Mouse (Mus musculus) midbrain, embryonic 16.5 days (tissue): ENCODE data around the gene Dlg1. TPM values are rescaled to one million over a fixed set of nuclear protein-coding genes. Genes with fewer than 3 reads are reported as not detected.

Experiments
- ATAC-seq: fragments of 200-750 bp; cut with Nextera tagmentation; 2 replicates; pipeline ENCODE4 v1.8.0; 2017; ENCODE audit warnings: moderate TSS enrichment
- H3K27ac ChIP-seq: fragments of 300-500 bp; sonication (generic); 2 replicates; pipeline ENCODE4 v1.5.1; 2014; ENCODE audit warnings: mild to moderate bottlenecking, low read length, mixed read lengths
- H3K27me3 ChIP-seq: fragments of 300-500 bp; sonication (generic); 2 replicates; pipeline ENCODE4 v1.6.1; 2014; ENCODE audit warnings: low read depth, low read length, mixed read lengths; ENCODE audit not compliant: control insufficient read depth, insufficient read depth
- H3K36me3 ChIP-seq: fragments of 300-500 bp; sonication (generic); 2 replicates; pipeline ENCODE4 v1.6.1; 2014; ENCODE audit warnings: mild to moderate bottlenecking, low read length, moderate library complexity, mixed read lengths; ENCODE audit not compliant: control insufficient read depth, insufficient read depth
- H3K4me1 ChIP-seq: fragments of 300-500 bp; sonication (generic); 2 replicates; pipeline ENCODE4 v1.6.1; 2014; ENCODE audit warnings: mild to moderate bottlenecking, low read length, mixed read lengths; ENCODE audit not compliant: control insufficient read depth, insufficient read depth
- H3K4me2 ChIP-seq: fragments of 300-500 bp; sonication (generic); 2 replicates; pipeline ENCODE4 v1.6.1; 2014; ENCODE audit warnings: mild to moderate bottlenecking, low read length, mixed read lengths
- H3K4me3 ChIP-seq: fragments of 300-500 bp; sonication (generic); 2 replicates; pipeline ENCODE4 v1.5.1; 2014; ENCODE audit warnings: low read depth, mild to moderate bottlenecking, low read length, moderate library complexity, mixed read lengths
- H3K9ac ChIP-seq: fragments of 300-500 bp; sonication (generic); 2 replicates; pipeline ENCODE4 v1.6.1; 2014; ENCODE audit warnings: low read depth, low read length, mixed read lengths
- H3K9me3 ChIP-seq: fragments of 300-500 bp; sonication (generic); replicated peaks from 2 replicates; pipeline ENCODE4 v1.6.1; 2014; ENCODE audit warnings: mild to moderate bottlenecking, low read length, mixed read lengths; ENCODE audit not compliant: control insufficient read depth, poor library complexity, severe bottlenecking
- WGBS: fragments of 180-500 bp; shearing (Covaris S2); extraction: QIAGEN DNeasy Blood & Tissue Kit; methylation state at CpG from one replicate; pipeline ENCODE4 v1.1.7; 2014; 5-methylcytosine and 5-hydroxymethylcytosine counted together
- polyA plus RNA-seq: library from polyadenylated mRNA; unstranded; fragments of >200 nt; fragmentation: Nextera tagmentation; extraction: Ambion mirVana; gene quantifications from 2 replicates; pipeline ENCODE4 v1.2.1, GENCODE M21; 2015

Dlg1 gene
- 13.8 and 14.9 TPM in 2 replicates for polyA plus RNA-seq

- H3K27me3 ChIP-seq, result peaks cover 7% of the 10 kb centered on the region
- H3K9me3 ChIP-seq, result no peaks in the 10 kb centered on the region
- peak within 1 kb of the TSS; percentile 99 for H3K4me3 ChIP-seq
- peak within 1 kb of the TSS; percentile 78 for H3K9ac ChIP-seq
- peak within 1 kb of the TSS; percentile 89 for H3K4me2 ChIP-seq
- WGBS, result 0% methylated on average over 56 of the region's 95 CpGs
- peak; percentile 96 for ATAC-seq
- peak within 1 kb of the TSS; percentile 71 for H3K27ac ChIP-seq
- H3K4me1 ChIP-seq, result peaks cover 12% of the 10 kb centered on the region
- H3K36me3 ChIP-seq, result no peaks in the 10 kb centered on the region
Measured at GRCm38 (mm10) chr16:31663379-31664286, at the start of gene Dlg1. Gene Dlg1 (plus strand): TSS chr16:31663443.

GRCm38 (mm10) chr16:31616382-31616781 lies 46.9 kb upstream of the Dlg1 start:
- Histone ChIP-seq H3K4me3 (no peak overlapping the region), H3K4me2 (no peak overlapping the region), H3K27ac (no peak overlapping the region), H3K36me3 (no peaks in the 10 kb centered on the region), H3K4me1 (peaks cover 6% of the 10 kb centered on the region; the same call in 1 of the 2 replicates), H3K9ac (no peak overlapping the region), H3K9me3 (no peaks in the 10 kb centered on the region), H3K27me3 (no peaks in the 10 kb centered on the region)
- no peak for ATAC-seq
- WGBS, result 87% methylated on average over 2 of the region's 2 CpGs

DNA sequence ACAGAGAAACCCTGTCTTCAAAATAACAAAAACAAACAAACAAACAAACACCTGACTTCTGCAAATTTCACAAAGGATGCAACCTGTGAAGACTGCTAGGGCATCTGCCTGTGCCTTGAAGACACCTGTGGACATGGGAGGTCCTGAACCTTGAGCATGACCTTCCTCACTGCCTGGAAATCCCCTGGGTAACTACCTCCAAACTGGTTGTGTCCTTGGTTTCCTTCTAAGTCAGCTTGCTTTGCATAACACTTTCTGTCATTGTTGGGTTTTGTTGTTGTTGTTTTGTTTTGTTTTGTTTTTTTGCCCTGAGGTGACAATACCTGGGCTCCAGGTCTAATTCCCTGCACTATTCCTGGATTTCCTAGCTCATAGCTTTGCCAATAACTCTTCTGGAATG lies 46.1 kb upstream of the Dlg1 start:
- Histone ChIP-seq H3K27me3 (no peaks in the 10 kb centered on the region), H3K4me2 (no peak overlapping the region), H3K9ac (no peak overlapping the region), H3K4me1 (peaks cover 6% of the 10 kb centered on the region; the same call in 1 of the 2 replicates), H3K9me3 (no peaks in the 10 kb centered on the region), H3K36me3 (no peaks in the 10 kb centered on the region), H3K27ac (no peak overlapping the region), H3K4me3 (no peak overlapping the region)
- no peak for ATAC-seq

DNA sequence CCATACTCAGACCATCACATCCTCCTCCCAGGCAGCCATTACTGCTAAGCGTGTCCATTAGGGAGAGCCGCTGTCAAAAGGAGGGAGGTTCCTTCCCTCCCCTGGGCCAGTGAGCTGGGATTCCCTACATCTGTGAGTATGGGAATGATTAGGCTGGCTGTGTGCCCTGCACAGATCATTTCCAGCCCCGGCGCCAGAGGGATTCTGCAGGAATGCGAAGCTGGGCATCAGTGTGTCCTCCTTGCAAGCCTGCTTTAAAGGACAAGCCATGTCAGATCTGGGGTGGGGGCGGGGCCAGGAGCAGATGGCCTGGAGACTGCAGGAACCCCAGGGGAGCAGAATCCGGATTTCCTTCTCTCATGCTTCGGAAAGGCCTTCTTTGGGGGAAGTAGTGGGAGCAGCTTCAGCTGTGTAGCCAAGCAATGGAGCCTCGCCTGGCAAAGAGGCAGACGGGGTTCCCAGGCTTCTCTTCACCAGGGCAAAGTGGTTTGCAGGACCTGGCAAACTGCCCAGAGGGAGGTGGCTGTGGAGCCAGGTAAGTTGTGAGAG lies 45.3 kb upstream of the Dlg1 start:
- Histone ChIP-seq H3K4me2 (peak overlapping the region; percentile 21), H3K27me3 (no peaks in the 10 kb centered on the region), H3K9me3 (no peaks in the 10 kb centered on the region), H3K4me3 (no peak overlapping the region), H3K27ac (0 out of 2 replicates have a peak overlapping the region, but pooled peaks have one; percentile 15), H3K4me1 (peaks cover 6% of the 10 kb centered on the region; the same call in 1 of the 2 replicates), H3K36me3 (no peaks in the 10 kb centered on the region), H3K9ac (0 out of 2 replicates have a peak overlapping the region, but pooled peaks have one; percentile 6)
- 16% methylated on average over 10 of the region's 10 CpGs for WGBS
- ATAC-seq, result 0 out of 2 replicates have a peak, but pooled peaks have one; percentile 45

- Histone ChIP-seq H3K9me3 (no peaks in the 10 kb centered on the region), H3K27ac (no peak overlapping the region), H3K9ac (no peak overlapping the region), H3K4me2 (no peak overlapping the region), H3K4me3 (no peak overlapping the region), H3K27me3 (no peaks in the 10 kb centered on the region), H3K36me3 (no peaks in the 10 kb centered on the region), H3K4me1 (peaks cover 6% of the 10 kb centered on the region; the same call in 1 of the 2 replicates)
- no peak for ATAC-seq
- WGBS, result 72% methylated on average over 9 of the region's 9 CpGs
Measured at GRCm38 (mm10) chr16:31618671-31619070, 44.6 kb upstream of the Dlg1 start.

GRCm38 (mm10) chr16:31619675-31620335 lies 43.4 kb upstream of the Dlg1 start:
- H3K27ac ChIP-seq, result no peak overlapping the region

GRCm38 (mm10) chr16:31622356-31622755 lies 40.9 kb upstream of the Dlg1 start:
- no peaks in the 10 kb centered on the region for H3K9me3 ChIP-seq
- no peak overlapping the region for H3K27ac ChIP-seq
- no peaks in the 10 kb centered on the region for H3K36me3 ChIP-seq
- WGBS, result 95% methylated on average over 1 of the region's 1 CpGs
- no peak overlapping the region for H3K9ac ChIP-seq
- H3K4me1 ChIP-seq, result peaks cover 6% of the 10 kb centered on the region; the same call in 1 of the 2 replicates
- H3K4me2 ChIP-seq, result no peak overlapping the region
- ATAC-seq, result no peak
- H3K4me3 ChIP-seq, result no peak overlapping the region
- H3K27me3 ChIP-seq, result no peaks in the 10 kb centered on the region

More at GRCm38 (mm10) chr16:31619675-31620335, 43.4 kb upstream of the Dlg1 start:
- no peak overlapping the region for H3K4me2 ChIP-seq
- H3K36me3 ChIP-seq, result no peaks in the 10 kb centered on the region
- H3K9ac ChIP-seq, result no peak overlapping the region
- ATAC-seq, result no peak
- 78% methylated on average over 6 of the region's 6 CpGs for WGBS
- no peak overlapping the region for H3K4me3 ChIP-seq
- no peaks in the 10 kb centered on the region for H3K9me3 ChIP-seq
- peaks cover 6% of the 10 kb centered on the region; the same call in 1 of the 2 replicates for H3K4me1 ChIP-seq
- no peaks in the 10 kb centered on the region for H3K27me3 ChIP-seq

DNA sequence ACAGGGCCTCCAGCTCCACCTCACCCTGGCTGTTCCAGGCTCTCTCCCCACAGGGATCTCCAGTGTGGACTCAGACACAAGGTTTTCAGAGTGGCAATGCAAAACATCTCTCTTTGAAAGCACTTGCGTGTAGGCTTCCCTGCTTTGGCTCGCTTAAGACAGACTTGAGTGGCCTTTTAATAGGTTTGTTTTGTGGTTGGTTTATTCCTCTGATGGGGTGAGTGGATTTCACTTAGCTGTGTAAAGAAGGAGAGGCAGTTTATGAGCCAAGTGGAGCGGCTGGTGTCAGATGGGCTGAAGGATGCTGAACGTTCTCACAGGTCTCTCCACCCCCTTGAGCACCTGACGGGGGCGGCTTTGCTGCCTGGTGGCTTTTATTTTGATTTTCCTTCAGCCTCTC lies 40.1 kb upstream of the Dlg1 start:
- Histone ChIP-seq H3K27me3 (no peaks in the 10 kb centered on the region), H3K4me2 (no peak overlapping the region), H3K9ac (no peak overlapping the region), H3K9me3 (no peaks in the 10 kb centered on the region), H3K27ac (no peak overlapping the region), H3K4me3 (no peak overlapping the region), H3K4me1 (no peaks in the 10 kb centered on the region; the same call in 1 of the 2 replicates), H3K36me3 (no peaks in the 10 kb centered on the region)
- ATAC-seq, result no peak
- 84% methylated on average over 6 of the region's 6 CpGs for WGBS
